Mouse (Mus musculus) erythroblast, adult 5-6 weeks (primary cell): ENCODE results near the gene Trio. TPM values are rescaled to one million over a fixed set of nuclear protein-coding genes. Genes with fewer than 3 reads are reported as not detected.

Experiments used
- ATAC-seq: replicated peaks from 2 replicates; pipeline ENCODE4 v1.8.0; 2016; ENCODE audit warnings: moderate number of reproducible peaks, mild to moderate bottlenecking, moderate TSS enrichment, inconsistent platforms; ENCODE audit not compliant: poor library complexity, low FRiP score, severe bottlenecking
- total RNA-seq, 2 experiments: library from RNA; stranded (forward) in 1 of 2; stranded (reverse) in 1 of 2; fragments of 150-400 nt in 1 of 2; fragments of 200-764, 138-1000 nt in 1 of 2; gene quantifications; 2 replicates each; pipeline versions ENCODE4 v1.2.3 to v1.2.4; 2015 to 2017; ENCODE audit warnings: low replicate concordance in 2 of 2

Trio gene
- total RNA-seq, 2 experiments from 2014 or later: 6.2 to 18.1 TPM

GRCm38 (mm10) chr15:28041158-28041865, 15.7 kb upstream of the Trio start:
- no peak for ATAC-seq

GRCm38 (mm10) chr15:28037651-28038050, 12.0 kb upstream of the Trio start:
- no peak for ATAC-seq

GRCm38 (mm10) chr15:28035601-28036000, 10.0 kb upstream of the Trio start:
- ATAC-seq: no peak

- ATAC-seq: no peak
Measured at GRCm38 (mm10) chr15:28034636-28035035, 9.0 kb upstream of the Trio start.

- no peak for ATAC-seq
Measured at GRCm38 (mm10) chr15:28029371-28029770, 3.7 kb upstream of the Trio start.

- no peak for ATAC-seq
Measured at GRCm38 (mm10) chr15:28028542-28028941, 2.9 kb upstream of the Trio start.

GRCm38 (mm10) chr15:28026167-28026481, 476 bp upstream of the Trio start:
- ATAC-seq: no peak

GRCm38 (mm10) chr15:28024965-28025338, 696 bp downstream of the Trio start:
- no peak for ATAC-seq

GRCm38 (mm10) chr15:28024031-28024964, 1.4 kb downstream of the Trio start:
- ATAC-seq: no peak

GRCm38 (mm10) chr15:28021591-28022209, 3.9 kb downstream of the Trio start:
- ATAC-seq: no peak

- ATAC-seq: no peak
Measured at GRCm38 (mm10) chr15:28019393-28020070, 6.1 kb downstream of the Trio start.

- ATAC-seq: no peak
Measured at GRCm38 (mm10) chr15:28007516-28007915, 18.1 kb downstream of the Trio start.

GRCm38 (mm10) chr15:28004192-28004767, 21.4 kb downstream of the Trio start:
- no peak for ATAC-seq

GRCm38 (mm10) chr15:28002515-28002914, 23.1 kb downstream of the Trio start:
- ATAC-seq: no peak

- ATAC-seq: no peak
Measured at GRCm38 (mm10) chr15:28001299-28001698, 24.3 kb downstream of the Trio start.

- ATAC-seq: no peak
Measured at GRCm38 (mm10) chr15:27998621-27999359, 26.9 kb downstream of the Trio start.

GRCm38 (mm10) chr15:27997917-27998316, 27.7 kb downstream of the Trio start:
- no peak for ATAC-seq

- ATAC-seq: no peak
Measured at GRCm38 (mm10) chr15:27997391-27997841, 28.2 kb downstream of the Trio start.

- no peak for ATAC-seq
Measured at GRCm38 (mm10) chr15:27996750-27997149, 28.9 kb downstream of the Trio start.
